Mouse (Mus musculus): ENCODE data around the gene Inpp1. TPM values are rescaled to one million over a fixed set of nuclear protein-coding genes. Genes with fewer than 3 reads are reported as not detected.

The Inpp1 gene
- 59.3 TPM for total RNA-seq (2023)

DNA sequence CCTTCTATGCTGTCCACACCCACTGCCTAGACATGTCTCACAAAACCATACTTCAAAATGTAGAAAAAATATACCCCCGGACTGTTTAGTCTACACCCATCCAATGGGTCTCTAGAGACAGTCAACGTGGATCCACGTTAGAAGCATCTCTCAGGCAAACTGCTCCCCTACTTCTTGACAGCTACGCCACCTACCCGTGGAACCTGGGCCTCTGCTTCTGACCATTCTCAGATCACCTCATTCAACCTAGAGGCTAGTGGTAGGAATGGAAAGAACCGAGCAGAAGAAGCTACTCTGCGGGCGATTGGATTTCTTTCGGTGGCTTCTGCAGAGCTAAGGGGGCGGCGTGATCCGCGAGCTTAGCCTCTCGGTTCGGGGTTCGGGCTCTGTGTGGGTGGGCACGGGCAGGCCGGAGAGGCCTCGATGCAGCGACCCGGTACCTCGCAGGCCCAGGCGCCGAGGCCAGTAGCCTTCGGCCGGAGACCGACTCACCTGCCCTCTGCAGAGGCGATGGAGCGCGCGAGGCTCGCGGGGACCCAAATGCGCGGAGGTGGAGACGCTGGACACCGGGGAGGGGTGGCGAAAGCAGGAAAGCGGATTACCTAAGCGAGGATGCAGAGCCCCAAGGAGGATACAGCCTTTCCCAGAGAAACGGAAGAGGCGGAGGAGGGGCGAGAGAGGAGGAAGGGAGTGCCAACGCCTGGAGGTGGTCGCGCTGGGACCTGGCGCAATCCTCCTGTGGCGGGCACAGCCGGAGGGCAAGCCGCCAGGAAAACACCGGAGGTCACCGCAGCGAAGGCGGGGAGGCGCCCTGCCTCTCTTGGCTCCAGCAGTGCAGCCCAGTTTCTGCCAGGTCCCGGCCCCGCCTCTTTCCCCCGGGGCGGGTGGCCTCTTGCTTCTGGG lies at the start of gene Inpp1:
Gene Inpp1 (minus strand): TSS at position 779 of the 903 bp plus-strand sequence.

DNA sequence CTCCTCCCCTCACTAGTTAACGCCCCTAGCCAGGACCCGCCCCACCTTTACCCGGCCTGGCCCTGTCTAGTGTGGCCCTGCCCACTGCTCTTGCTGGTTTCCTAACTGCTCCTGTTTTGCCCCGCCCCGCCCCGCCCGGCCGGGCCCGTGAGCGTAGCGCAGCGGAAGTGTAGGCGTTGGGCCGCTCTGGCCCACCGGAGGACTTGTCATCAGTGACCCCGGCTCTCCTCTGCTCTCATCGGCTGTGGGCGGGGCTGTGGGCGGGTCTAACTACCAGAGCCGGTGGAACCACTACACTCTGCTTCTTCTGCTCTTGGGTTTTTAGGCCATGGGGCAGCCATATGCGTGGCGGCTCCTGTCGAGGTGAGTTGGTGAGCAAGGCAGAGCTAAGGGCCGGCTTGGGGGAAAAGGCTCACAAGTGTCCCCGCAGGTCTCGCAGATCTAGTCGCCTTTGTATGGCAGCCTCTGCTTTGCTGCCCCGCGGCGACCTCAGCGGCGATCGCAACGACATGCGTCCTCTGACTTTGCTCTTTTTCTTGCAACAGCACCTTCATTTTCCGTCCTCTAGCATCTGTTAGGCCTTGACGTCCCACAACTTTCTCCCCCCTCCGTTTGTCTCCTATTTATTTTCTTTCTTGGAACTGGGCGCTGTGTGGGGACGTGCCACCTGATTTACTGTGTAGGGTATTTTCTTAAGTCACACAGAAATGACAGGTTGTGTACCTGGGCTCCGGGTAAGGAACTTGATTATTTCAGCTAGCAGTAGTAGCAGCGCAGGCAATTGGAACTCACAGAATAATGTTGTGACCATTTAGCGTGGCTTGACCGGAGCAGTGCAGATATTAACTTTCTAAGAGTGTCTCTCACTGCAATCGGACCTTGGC lies 27.5 kb upstream of the Inpp1 start, which contains the start of gene Hibch:
Gene Hibch (plus strand): TSS at position 148 of the 884 bp plus-strand sequence.

Other genes with a start within 250 kb of the Inpp1 start
- 38.7 TPM for gene Nemp2, start 187.0 kb downstream of the Inpp1 start, total RNA-seq (2023)
- gene Mfsd6, start 90.2 kb downstream of the Inpp1 start, total RNA-seq (2023) = 22.8 TPM
- 16.7 TPM for gene Hibch, start 27.2 kb upstream of the Inpp1 start, total RNA-seq (2023)
- gene 1700019D03Rik, start 202.5 kb upstream of the Inpp1 start, total RNA-seq (2023) = 0.64 TPM
- gene Mstn, start 244.0 kb upstream of the Inpp1 start, total RNA-seq (2023) = not detected

All from CD8-positive naive resting alpha-beta T cell, adult 57 days (primary cell).